Mouse (Mus musculus): ENCODE measurements at regions not wholly inside any gene's neighbourhood (a gene's known extent, or its start where the extent isn't known, plus 50 kb on each side); places are given as distances from the start of the nearest gene placed in this dataset.

- TF ChIP-seq NELFE (IDR thresholded peaks at IDR 0.05; ENCODE audit: low read depth, low read length), result no peak
- no peak for TF ChIP-seq SMC3 (IDR thresholded peaks at IDR 0.05; ENCODE audit: low read depth, low read length)
Measured at GRCm38 (mm10) chr3:131983292-131983691, 101.8 kb upstream of the Dkk2 start.
